Mouse (Mus musculus): ENCODE measurements around the gene Bap1.

Gene Bap1

DNA sequence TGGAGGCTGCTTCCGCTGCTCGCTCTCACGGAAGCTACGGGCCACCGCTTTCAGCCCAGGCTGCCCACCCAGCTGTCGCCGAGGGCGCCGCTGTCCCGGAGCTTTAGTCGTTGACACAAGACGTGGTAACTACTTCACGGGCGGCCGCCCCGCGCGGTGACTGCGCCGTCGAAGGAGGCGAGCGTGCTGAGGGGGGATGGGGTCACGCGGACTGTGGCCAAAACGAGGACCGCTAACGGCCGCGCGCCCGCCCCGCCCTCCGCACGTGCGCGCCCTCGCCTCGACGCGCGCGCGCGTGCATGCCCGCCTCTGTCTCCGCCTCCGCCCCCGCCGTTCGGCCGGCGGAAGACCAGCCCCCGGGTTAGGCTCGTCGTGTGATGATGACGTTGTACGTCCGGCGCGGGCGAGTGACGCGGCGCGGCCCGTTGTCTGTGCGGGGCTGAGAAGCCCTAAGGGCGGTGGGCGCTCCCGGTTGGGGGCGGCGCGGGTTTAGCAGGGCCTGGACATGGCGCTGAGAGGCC lies at the start of gene Bap1, which contains the start of gene Phf7:
Gene Bap1, plus strand, starts transcription at position 367 of the 521 bp plus-strand sequence.
Gene Phf7, minus strand, starts transcription at position 234 of the 521 bp plus-strand sequence.
- DNase-seq (ENCODE audit: low read depth, low spot score), result peak; percentile 96

DNA sequence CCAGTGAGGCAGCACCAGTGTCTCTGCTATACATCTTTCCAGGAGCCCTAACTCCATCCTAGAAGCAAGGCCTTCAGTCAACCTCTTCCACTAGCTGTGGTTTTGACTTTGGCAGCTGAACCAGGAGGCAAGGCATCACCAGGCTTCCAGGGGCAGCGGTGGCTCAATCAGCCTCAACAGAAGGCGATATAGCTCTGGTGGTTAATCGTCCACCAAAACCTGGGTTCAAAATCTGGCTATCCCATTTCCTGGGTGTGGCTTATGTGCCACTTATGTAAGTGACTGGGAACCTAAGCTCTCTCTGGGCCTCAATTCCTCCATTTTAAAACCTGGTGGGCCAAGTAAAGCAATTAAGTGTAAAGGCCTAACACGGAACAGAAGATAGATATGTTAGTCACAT lies 46.4 kb upstream of the Bap1 start:
- no peak for DNase-seq (ENCODE audit: low read depth, low spot score)

DNA sequence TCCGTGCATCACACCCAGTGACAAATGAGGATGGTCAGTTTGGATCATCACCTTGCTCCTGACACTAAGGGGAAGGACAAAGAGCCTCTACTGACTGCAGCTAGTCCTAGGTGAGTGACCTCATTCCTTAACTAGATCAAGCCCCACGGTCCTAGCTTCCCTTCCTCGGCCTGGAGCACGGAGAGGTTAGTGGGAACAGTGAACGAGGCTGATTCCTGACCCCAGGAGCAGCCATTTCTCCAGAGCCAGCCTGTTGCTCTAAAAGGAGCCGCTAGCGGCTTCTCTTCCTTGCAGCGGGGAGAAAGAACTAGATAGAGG lies 46.0 kb upstream of the Bap1 start:
- DNase-seq (ENCODE audit: low read depth, low spot score), result no peak

DNA sequence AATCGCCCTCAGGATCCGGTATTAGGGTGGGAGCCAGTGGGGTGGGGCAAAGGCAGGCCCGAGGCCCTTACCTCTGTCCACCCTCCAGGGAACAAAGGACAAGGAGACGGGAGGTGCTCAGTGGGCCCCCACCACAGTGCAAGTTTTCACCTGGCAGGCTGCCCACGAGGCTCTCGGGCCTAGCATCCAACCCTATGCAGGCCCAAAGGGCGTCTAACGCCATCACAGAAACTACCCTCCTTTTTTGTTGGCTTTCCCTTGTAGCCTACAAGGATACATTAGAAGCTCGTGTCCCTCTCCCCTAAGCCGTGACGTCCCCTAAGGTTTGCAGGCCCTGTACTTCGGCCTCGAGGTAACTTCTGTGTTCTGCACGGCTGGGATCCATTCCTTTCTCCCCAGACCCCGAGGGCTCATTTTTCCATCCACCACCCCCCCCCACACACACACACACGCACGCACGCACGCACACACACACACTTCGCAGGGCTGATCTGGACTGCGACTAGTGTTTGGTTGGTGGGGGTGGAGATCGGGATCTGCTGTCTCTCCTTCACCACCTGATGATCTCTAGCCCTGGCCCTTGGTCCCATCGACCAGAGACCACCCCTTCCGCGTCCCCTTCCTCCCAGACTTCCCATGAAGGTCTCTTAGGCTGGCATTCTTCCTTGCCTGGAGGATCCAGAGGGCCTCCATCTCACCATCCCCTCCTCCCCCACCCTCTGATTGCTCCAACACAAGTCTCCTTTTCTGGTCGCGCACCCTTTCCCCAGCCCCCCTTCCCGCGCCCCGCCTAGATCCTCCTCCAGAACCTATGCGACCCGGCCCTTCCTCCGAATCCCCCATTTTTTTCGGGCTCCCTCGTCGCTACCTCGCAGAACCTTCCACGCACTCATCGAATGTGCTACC lies 45.4 kb upstream of the Bap1 start:
- DNase-seq (ENCODE audit: low read depth, low spot score), result peak; percentile 55

DNA sequence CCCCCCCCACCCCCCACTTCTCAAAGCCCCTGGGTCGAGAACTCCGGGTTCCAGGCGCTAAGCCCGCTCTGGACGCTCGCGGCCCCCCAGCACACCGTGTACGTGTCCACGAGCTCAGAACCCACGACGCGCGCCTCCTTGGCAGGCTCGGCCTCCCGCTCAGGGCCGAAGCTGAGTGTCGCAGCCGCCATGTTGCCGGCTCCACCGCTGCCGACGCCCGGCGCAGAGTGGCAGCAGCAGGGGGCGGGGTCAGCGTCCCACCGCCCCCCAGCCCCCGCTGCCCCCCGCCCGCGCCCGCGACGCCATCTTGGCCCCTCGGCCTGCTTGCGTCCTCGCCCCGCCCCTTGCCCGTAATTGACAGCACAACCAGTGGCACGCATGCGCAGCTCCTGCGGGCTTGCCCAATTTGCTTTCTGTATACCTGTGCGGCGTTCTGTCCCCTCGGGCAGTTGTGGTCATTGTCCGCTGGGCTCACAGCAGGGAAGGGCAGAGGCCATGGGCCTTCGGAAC lies 44.7 kb upstream of the Bap1 start:
- peak; percentile 92 for DNase-seq (ENCODE audit: low read depth, low spot score)

DNA sequence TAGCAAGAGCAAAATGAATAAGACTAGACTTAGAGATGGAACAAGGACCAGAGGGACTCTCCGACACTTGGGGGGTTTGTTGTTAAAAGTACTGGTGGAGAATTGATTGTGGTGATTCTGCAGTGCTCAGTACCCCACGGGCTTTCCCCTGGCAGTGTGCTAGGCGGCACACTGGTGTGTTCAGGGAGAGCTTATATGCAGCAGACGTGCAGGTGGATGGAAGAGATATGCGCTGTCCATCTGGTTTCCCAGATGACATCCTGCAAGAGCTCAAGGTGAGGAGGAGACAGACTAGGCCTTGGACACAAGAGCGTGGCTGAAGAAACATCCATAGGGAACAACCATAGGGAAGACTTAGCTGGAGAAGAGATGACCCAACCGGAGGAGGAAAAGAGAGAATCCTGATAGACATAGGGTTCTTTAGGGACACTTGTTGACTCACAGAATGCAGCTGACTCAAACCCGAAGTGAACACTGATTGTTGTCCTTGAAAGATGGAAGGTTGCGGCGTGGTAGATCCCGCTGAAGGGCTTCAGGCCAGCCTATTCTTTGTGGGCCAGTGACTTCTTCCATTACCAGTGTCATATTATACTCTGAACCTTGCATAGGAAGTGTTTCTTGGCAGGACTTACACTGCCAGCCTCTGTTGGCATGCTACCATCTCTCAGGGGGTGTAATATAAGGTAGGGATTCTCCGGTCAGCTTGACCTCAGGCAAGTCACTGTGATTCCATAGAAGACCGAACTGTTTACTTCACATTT lies 44.0 kb upstream of the Bap1 start:
- DNase-seq (ENCODE audit: low read depth, low spot score), result no peak

DNA sequence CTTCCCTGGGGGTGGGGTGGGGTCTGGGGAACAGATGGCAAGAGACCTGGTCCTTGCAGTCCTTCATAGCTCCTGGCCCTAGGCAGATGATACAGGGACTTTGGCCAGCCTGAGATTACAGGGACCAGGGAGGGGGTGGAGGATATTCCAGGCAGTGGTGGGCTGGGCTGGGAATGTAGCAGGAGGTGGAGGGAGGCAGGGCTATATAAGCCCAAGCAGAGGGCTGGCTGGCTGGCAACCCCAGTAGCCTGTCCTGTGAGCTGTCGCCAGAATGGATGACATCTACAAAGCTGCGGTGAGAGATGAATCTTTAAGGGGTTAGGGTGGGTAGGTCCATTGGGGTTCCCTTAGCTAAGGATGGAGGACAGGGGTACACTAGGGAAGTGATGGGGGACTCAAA lies 43.2 kb upstream of the Bap1 start, which contains the start of gene Tnnc1:
Gene Tnnc1, plus strand, starts transcription at position 229 of the 400 bp plus-strand sequence.
- DNase-seq (ENCODE audit: low read depth, low spot score), result no peak

DNA sequence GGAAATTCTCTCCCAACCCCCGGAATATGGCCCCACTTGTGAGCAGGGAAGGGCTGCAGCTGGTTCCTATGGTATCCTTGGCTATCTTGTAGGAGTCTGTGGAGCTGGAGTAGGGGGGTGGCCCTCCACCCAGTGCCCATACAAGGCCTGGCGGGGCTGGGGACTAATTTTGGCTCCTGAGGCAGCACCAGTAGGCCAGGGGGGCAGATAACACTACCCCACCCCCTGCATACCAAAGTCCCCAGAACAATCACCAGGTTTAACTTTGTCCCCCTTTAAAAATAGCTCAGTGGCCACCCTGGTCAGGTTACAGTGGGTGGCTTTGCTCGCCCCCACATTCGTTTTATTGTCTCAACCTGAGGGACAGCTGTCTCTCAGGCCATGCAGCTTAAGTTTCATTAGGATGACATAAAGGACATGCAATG lies 42.1 kb upstream of the Bap1 start:
- DNase-seq (ENCODE audit: low read depth, low spot score), result no peak

DNA sequence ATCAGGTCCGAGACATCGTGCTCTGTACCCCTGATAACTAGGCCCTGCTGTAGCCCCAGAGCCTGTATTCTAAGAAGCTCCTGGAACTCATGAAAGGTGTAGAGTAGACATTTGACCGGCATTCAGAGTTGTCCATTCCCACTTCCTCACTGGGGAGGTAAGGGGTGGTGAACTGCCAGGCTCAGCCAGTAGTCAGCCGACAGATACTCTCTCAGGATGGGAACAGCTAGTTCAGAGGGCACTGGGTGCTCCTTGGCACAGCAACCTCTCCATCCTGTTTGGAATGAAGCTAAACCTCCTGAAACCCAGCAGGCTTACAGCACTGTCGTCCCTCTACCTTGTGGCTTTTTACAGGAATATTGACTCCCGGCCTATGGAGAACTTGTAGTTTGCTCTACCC lies 39.4 kb upstream of the Bap1 start:
- DNase-seq (ENCODE audit: low read depth, low spot score), result no peak

DNA sequence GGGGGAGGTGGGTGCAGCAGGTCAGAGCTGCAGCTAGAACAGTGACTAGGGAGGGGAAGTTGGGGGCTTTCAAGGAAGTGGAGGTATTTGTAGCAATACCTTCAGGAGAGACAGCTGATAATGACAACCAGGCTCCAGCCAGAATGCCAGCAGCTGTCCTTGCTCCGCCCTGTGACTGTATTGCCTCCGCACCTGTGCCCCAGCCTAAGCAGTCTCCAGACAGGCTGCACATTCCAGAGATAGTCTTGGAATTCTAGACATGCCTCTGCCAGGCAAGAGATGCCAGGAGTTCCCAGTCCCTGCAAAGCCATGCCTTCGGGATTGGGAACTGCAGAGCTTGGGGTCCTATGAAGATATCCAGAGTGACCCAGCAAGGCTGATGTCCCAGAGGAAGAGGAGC lies 38.8 kb upstream of the Bap1 start:
- DNase-seq (ENCODE audit: low read depth, low spot score), result no peak

DNA sequence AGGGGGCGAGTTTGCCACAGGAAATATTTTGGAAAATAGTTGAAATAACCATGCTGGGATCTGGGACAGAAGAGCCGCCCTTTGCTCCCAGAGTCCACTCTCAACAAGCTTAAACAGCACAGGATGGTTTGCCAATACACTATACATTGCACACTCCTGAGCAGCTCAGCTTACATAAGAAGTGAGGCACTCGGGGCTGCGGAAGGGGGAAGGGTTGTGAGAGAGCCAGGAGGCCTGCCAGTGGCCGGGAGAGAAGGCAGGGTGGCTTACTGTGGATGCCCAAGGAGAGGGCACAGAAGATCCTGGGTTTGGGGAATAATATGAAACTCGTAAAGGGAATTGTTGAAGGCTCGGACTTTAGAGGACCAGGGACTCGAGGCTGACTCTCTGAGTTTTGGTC lies 37.4 kb upstream of the Bap1 start:
- DNase-seq (ENCODE audit: low read depth, low spot score), result no peak

DNA sequence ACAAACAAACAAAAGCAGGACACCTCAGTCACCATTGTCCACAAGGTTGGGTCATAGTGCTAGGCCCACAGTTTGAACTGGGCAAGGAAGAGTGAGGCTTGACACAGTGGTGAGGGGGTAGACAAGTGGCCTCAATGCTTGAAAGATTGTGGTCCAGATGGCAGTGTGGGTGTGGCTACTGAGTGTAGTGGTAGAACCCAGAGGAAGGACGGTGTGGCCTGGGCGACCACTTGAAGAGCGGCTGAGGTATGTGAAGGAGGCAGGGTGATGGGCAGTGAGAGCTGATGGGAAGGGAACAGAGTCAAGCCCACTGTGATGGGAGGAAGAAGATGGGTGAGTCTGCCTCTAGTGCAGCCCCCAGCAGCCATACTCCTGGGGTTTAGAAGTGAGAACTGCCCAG lies 36.6 kb upstream of the Bap1 start:
- DNase-seq (ENCODE audit: low read depth, low spot score), result no peak

DNA sequence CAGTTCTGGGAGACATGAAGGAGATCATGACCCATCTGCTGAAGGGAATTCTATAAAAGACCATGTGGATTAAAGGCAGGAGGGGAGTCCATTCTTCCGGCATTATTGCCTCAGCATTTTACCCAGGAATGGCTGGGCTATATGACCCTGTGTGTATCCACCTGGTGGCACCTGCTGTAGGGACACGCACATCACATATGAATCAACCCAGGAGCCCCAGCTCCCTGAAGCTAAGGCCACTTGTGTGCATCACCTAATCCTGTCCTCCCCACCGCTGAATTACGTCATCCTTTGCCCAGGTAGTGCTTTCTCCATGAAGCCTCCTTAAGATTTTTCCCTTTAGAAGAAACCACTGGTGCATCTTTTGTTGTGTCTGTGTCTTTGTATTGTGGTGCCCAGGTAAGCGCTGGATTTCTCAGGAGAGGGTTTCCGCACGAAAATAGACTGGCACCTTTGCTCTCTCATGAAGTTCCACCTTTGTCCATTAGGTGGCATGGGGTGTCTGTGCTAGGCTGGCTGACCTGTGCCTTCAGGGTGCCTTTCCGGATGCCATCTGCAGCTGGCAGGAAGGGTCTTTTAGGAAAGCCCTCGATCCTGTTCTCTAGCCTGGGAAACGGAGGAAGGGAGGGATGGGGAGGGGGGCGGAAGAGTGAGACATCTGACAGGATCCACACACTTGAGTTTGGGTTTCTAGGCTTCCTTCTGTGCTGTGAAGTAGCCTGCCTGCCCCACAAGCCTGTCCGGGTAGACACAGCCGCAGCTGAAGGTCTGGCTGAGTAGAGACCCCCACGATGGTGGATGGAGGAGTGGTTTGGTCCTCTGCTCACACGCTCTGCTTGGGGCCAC lies 35.9 kb upstream of the Bap1 start:
- peak; percentile 74 for DNase-seq (ENCODE audit: low read depth, low spot score)

DNA sequence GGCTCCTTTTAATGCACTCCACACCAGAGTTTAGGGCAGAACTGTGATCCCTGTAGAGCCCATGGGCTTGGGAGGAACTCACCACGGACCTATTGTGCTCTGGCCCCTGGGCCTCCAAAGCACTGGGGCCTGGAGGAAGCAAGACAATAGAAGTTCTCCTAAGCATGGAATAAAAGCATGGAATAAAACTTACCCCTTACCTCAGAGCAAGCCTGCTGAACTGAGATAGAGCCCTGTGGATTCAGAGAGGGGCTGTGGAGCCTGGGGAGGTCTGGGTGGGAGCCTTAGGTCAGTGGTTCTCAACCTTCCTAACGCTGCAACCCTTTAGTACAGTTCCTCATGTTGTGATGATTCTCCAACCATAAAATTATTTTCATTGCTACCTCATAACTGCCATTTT lies 34.4 kb upstream of the Bap1 start, which contains the start of gene Nisch:
Gene Nisch, minus strand, starts transcription at position 101 of the 400 bp plus-strand sequence.
- no peak for DNase-seq (ENCODE audit: low read depth, low spot score)

DNA sequence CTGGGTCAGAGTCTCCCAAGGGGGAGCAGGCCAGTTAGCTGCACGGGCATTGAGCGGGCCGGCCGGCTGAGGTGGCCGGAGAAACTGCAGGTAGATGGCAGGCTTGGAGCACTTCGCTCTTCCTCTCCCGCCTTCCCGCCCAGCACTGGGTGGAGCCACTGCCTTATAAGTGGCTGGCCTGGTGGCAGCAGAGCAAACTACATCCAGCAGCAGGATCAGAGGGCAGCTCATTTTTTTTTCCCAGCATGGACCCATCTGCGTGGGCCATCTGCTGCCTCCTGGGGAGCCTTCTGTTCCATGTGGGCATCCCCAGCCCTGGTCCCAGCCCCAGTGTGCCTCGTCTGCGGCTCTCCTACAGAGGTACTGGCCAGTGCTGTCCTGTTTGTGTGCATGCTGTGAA lies 33.6 kb upstream of the Bap1 start, which contains the start of gene Sema3g:
Gene Sema3g, plus strand, starts transcription at position 195 of the 400 bp plus-strand sequence.
- DNase-seq (ENCODE audit: low read depth, low spot score), result peak; percentile 71

DNA sequence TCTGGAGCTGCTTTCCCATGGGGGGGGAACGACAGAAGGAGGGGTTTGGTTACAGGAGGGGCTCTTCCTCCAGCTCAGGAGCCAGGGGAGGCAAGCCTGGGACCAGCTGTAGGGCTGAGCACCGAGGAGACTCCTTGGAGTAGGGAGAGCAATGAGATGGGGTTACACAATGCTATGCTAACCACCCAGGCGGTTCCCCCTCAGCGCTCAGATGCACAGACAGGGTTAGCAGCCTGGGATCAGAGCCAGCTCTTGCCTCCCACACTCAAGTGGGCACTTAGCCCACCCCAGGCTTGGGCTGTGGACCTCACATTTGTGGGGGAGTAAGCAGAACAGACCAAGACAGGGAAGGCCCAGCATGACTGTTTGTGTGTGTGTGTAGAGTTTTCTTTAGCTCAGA lies 24.3 kb upstream of the Bap1 start:
- DNase-seq (ENCODE audit: low read depth, low spot score), result no peak

DNA sequence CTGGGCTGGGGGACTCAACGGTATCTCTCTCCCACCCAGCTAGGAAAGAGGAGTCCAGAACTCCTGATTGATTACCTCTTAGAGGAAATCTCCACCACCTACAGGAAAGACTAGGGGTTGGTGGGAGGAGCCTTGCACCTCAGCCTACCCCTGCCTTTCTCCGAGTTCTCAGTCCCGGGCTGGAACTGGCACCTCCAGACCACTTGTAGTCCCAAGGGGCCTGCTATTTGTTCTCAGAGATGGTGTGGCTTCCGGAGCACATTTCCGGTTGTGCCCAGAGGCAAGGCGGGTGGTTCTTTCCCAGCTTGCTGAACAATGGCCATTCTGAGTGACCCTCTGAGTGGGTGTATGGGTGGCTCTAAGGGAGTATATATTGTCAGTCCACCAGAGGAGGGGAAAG lies 23.0 kb upstream of the Bap1 start:
- DNase-seq (ENCODE audit: low read depth, low spot score), result no peak

DNA sequence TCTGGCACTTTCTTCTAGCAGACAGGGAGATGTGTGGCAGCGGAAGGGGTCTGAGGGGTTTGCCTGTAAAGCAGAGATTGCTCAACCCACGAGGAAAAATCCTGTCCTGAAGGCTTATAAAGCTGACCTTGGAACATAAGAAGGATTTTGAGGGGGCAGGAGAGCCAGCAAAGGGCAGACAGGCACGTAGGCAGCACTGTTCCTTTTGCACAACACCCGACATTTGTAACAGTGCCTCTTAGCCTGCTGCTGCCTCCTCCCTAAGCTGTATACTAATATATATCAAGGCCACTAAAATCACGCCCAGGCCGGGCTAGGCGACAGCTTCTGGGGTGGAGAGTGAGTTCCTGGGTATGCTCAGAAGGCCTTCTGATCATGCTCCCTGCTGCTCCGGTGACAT lies 20.8 kb upstream of the Bap1 start:
- no peak for DNase-seq (ENCODE audit: low read depth, low spot score)

DNA sequence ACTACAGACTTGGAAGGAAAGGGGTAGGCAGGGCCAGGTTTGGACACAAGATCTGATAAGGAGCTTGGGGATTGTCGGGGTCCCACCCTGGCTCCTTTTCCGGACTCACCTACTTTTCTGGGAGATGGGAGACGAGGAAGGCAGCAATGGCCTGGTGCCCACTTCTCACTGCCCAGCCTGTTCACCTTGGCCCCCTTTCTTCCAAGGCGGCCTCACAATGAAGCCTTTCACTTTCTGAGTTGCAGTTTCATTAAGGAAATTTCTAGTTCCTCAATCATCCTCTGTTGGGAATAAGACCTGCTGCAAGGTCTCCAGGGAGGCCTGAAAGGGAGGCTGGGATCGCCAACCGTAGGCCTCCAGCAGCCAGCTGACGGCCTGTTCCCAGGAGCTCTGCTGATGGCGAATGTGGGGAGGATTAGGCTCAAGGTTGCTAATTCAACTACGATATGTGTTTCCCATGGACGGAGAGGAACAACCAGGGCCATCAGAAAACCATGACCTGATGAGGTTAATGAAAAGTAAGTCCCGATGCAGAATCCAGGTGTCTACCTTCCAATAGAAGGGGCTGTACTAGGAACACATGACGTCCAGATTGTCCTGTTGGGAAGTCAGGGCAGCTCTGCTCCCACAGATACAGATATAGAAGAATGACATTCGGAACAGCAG lies 18.7 kb upstream of the Bap1 start:
- DNase-seq (ENCODE audit: low read depth, low spot score), result no peak

DNA sequence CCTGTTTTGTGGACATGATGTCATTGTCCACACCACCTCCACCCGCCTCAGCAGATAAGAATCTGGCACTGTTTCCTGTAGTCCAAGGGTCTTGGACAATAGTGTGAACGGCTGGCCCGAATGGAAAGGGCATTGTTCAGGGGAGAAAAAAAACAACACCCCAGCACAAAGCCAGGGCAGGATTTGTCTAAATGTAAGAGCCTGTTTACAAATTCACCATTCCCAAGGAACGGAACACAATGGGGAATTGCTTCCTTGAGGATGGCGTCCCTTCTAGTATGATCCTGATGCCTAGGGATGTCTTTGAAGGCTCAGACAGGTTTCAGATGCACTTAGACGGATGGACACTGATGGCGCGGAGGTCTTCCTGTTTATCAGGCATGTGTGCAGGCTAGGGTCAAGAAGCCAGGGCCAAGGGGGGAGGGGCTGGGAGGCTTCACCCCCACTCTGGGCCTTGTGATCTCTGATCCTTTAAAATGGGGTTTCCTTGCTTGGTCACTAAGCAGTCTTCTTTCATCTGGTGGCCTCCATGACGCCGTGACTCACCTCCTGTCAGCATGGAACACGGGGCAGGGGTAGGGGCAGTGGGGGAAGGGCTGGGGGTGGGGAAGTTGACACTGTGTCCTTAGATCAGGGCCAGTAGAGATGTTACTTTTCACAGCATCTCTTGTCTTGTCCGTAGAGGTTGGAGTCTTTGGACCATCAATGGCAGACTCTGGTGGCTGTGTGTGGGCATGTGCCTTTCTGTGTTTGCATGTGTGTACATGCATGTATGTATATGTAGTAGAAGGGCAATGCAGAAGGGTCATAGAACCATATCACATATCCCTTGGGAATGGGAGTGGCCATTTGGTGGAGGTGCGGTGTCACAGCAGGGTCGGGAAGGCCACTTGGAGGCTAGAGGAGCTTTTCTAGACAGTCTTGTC lies 17.9 kb upstream of the Bap1 start:
- DNase-seq (ENCODE audit: low read depth, low spot score), result no peak

Data from mesoderm, embryonic 11.5 days (tissue).